Mouse (Mus musculus) hindbrain, embryonic 12.5 days (tissue): ENCODE data around the gene Cdc20b. TPM values are rescaled to one million over a fixed set of nuclear protein-coding genes. Genes with fewer than 3 reads are reported as not detected.
A peak's percentile ranks its signal among the peaks of the same experiment; 100 is the strongest.

ENCODE experiments used
- ATAC-seq: fragments of 200-750 bp; cut with Nextera tagmentation; 2 replicates; pipeline ENCODE4 v1.8.0; 2017; ENCODE audit warnings: moderate TSS enrichment; ENCODE audit not compliant: low FRiP score
- H3K27ac ChIP-seq: fragments of 300-500 bp; sonication (generic); 2 replicates; pipeline ENCODE4 v1.5.1; 2016; ENCODE audit warnings: mild to moderate bottlenecking
- H3K27me3 ChIP-seq: fragments of 300-500 bp; sonication (generic); 2 replicates; pipeline ENCODE4 v1.6.1; 2016; ENCODE audit warnings: mild to moderate bottlenecking
- H3K36me3 ChIP-seq: fragments of 300-500 bp; sonication (generic); 2 replicates; pipeline ENCODE4 v1.6.1; 2016; ENCODE audit warnings: mild to moderate bottlenecking
- H3K4me1 ChIP-seq: fragments of 300-500 bp; sonication (generic); 2 replicates; pipeline ENCODE4 v1.6.1; 2016
- H3K4me2 ChIP-seq: fragments of 300-500 bp; sonication (generic); replicated peaks from 2 replicates; pipeline ENCODE4 v1.6.1; 2016; ENCODE audit warnings: mild to moderate bottlenecking
- H3K4me3 ChIP-seq: fragments of 300-500 bp; sonication (generic); 2 replicates; pipeline ENCODE4 v1.5.1; 2016; ENCODE audit warnings: mild to moderate bottlenecking
- H3K9ac ChIP-seq: fragments of 300-500 bp; sonication (generic); 2 replicates; pipeline ENCODE4 v1.6.1; 2016; ENCODE audit warnings: mild to moderate bottlenecking, moderate library complexity
- H3K9me3 ChIP-seq: fragments of 300-500 bp; sonication (generic); replicated peaks from 2 replicates; pipeline ENCODE4 v1.6.1; 2016; ENCODE audit warnings: mild to moderate bottlenecking
- WGBS: fragments of 180-500 bp; shearing (Covaris S2); methylation state at CpG from one replicate; pipeline ENCODE4 v1.1.7; 2016; 5-methylcytosine and 5-hydroxymethylcytosine counted together
- microRNA counts: library from miRNA; unstranded; fragments of <30 nt; microRNA quantifications from one replicate; lab custom pipeline; 2017
- microRNA-seq: library from miRNA; unstranded; fragments of <30 nt; microRNA quantifications from one replicate; pipeline ENCODE4, GENCODE M21; 2017
- polyA plus RNA-seq: library from polyadenylated mRNA; unstranded; fragments of >200 nt; fragmentation: Nextera tagmentation; extraction: Ambion mirVana; gene quantifications from 2 replicates; pipeline ENCODE4 v1.2.1, GENCODE M21; 2016

The Cdc20b gene
- polyA plus RNA-seq, 1 experiment from 2014 or later = 0.68 TPM

- Histone ChIP-seq H3K27ac (no peak overlapping the region), H3K4me3 (no peak overlapping the region), H3K4me2 (no peak overlapping the region), H3K27me3 (no peaks in the 10 kb centered on the region), H3K9ac (no peak overlapping the region), H3K9me3 (no peaks in the 10 kb centered on the region), H3K4me1 (no peaks in the 10 kb centered on the region), H3K36me3 (no peaks in the 10 kb centered on the region)
- WGBS = 88% methylated on average over 14 of the region's 14 CpGs
- ATAC-seq = no peak
These were observed 86.4 kb downstream of the Cdc20b start for GRCm38 (mm10) chr13:113121326-113121725.

- Histone ChIP-seq H3K4me2 (no peak overlapping the region), H3K36me3 (no peaks in the 10 kb centered on the region), H3K9ac (no peak overlapping the region), H3K27ac (no peak overlapping the region), H3K27me3 (no peaks in the 10 kb centered on the region), H3K4me3 (no peak overlapping the region), H3K9me3 (no peaks in the 10 kb centered on the region), H3K4me1 (no peaks in the 10 kb centered on the region)
- ATAC-seq = 0 out of 2 replicates have a peak, but pooled peaks have one; percentile 29
- WGBS = 79% methylated on average over 1 of the region's 1 CpGs
These were observed 95.1 kb downstream of the Cdc20b start for GRCm38 (mm10) chr13:113129974-113130373.

- Histone ChIP-seq H3K27me3 (no peaks in the 10 kb centered on the region), H3K9me3 (no peaks in the 10 kb centered on the region), H3K36me3 (no peaks in the 10 kb centered on the region), H3K27ac (no peak overlapping the region), H3K4me2 (no peak overlapping the region), H3K4me1 (no peaks in the 10 kb centered on the region), H3K4me3 (no peak overlapping the region), H3K9ac (no peak overlapping the region)
- ATAC-seq = no peak
- WGBS = 91% methylated on average over 1 of the region's 1 CpGs
These were observed 104.7 kb downstream of the Cdc20b start for GRCm38 (mm10) chr13:113139597-113139996.

MicroRNAs within 50 kb of the gene (microRNA counts, 519-probe panel; counts per million panel counts)
- 3,750 counts per million, percentile 78 among the panel's probes with 10 or more counts for microRNA mmu-miR-449a (lab: Ali Mortazavi, UCI)
- 470 counts per million, percentile 58 among the panel's probes with 10 or more counts for microRNA mmu-miR-449b (lab: Ali Mortazavi, UCI)
- microRNA mmu-miR-449c (lab: Ali Mortazavi, UCI) = 470 counts per million, percentile 58 among the panel's probes with 10 or more counts

Small RNAs within 50 kb of the gene (microRNA-seq; reads per million reads assigned to microRNA genes)
- 7,414 reads per million, percentile 92 among the genes with 10 or more reads in this experiment for gene Mir449a
- 13.8 reads per million, percentile 25 among the genes with 10 or more reads in this experiment for gene Mir449b
- gene Mir449c = 30.4 reads per million, percentile 32 among the genes with 10 or more reads in this experiment

Other genes starting within 250 kb of the Cdc20b start
- gene Plpp1, start 234.3 kb upstream of the Cdc20b start, polyA plus RNA-seq = 31.5 and 37.6 TPM in 2 replicates
- gene Mtrex, start 107.7 kb upstream of the Cdc20b start, polyA plus RNA-seq = 83.4 and 90.4 TPM in 2 replicates
- 37.1 and 38.1 TPM in 2 replicates for gene Dhx29, start 107.7 kb upstream of the Cdc20b start, polyA plus RNA-seq
- 2.8 and 3.7 TPM in 2 replicates for gene Ccno, start 47.3 kb upstream of the Cdc20b start, polyA plus RNA-seq
- 1.6 and 1.7 TPM in 2 replicates for gene Mcidas, start 41.3 kb upstream of the Cdc20b start, polyA plus RNA-seq
- 110 and 116 TPM in 2 replicates for gene Gpx8, start 11.3 kb downstream of the Cdc20b start, polyA plus RNA-seq
- not detected in 2 replicates for gene Gzma, start 65.9 kb downstream of the Cdc20b start, polyA plus RNA-seq
- 1.5 and 1.8 TPM in 2 replicates for gene Esm1, start 174.5 kb downstream of the Cdc20b start, polyA plus RNA-seq
- not detected in 2 replicates for gene Gzmk, start 190.8 kb downstream of the Cdc20b start, polyA plus RNA-seq